Mouse (Mus musculus) intestine, postnatal 0 days (tissue): ENCODE results near the gene Tmem102. TPM values are rescaled to one million over a fixed set of nuclear protein-coding genes. Genes with fewer than 3 reads are reported as not detected.

Experiments
- ATAC-seq: fragments of 200-750 bp; cut with Nextera tagmentation; 2 replicates; pipeline ENCODE4 v1.8.0; 2017; ENCODE audit warnings: mild to moderate bottlenecking, moderate TSS enrichment, moderate library complexity
- H3K27ac ChIP-seq: fragments of 300-500 bp; sonication (generic); 2 replicates; pipeline ENCODE4 v1.5.1; 2014; ENCODE audit warnings: mild to moderate bottlenecking, low read depth, low read length, moderate library complexity
- H3K27me3 ChIP-seq: fragments of 300-500 bp; sonication (generic); replicated peaks from 2 replicates; pipeline ENCODE4 v1.6.1; 2014; ENCODE audit warnings: low read length, mixed read lengths; ENCODE audit not compliant: control insufficient read depth, insufficient read depth
- H3K36me3 ChIP-seq: fragments of 300-500 bp; sonication (generic); 2 replicates; pipeline ENCODE4 v1.6.1; 2014; ENCODE audit warnings: mild to moderate bottlenecking, moderate library complexity; ENCODE audit not compliant: control insufficient read depth, insufficient read depth
- H3K4me1 ChIP-seq: fragments of 300-500 bp; sonication (generic); replicated peaks from 2 replicates; pipeline ENCODE4 v1.6.1; 2014; ENCODE audit warnings: antibody characterized with exemption, low read length, mixed read lengths; ENCODE audit not compliant: control insufficient read depth, insufficient read depth
- H3K4me2 ChIP-seq: fragments of 300-500 bp; sonication (generic); replicated peaks from 2 replicates; pipeline ENCODE4 v1.6.1; 2014; ENCODE audit warnings: low read depth, mild to moderate bottlenecking, moderate library complexity
- H3K4me3 ChIP-seq: fragments of 300-500 bp; sonication (generic); 2 replicates; pipeline ENCODE4 v1.5.1; 2014; ENCODE audit warnings: low read depth, low read length
- H3K9ac ChIP-seq: fragments of 300-500 bp; sonication (generic); 2 replicates; pipeline ENCODE4 v1.6.1; 2014; ENCODE audit warnings: mild to moderate bottlenecking, low read depth, low read length
- H3K9me3 ChIP-seq: fragments of 300-500 bp; sonication (generic); 2 replicates; pipeline ENCODE4 v1.6.1; 2016; ENCODE audit warnings: mixed run types; ENCODE audit not compliant: control insufficient read depth
- CTCF ChIP-seq: sonication (generic); IDR thresholded peaks from 2 replicates; pipeline ENCODE4 v1.5.1; 2016; ENCODE audit warnings: low read depth, mild to moderate bottlenecking, control low read depth, antibody characterized with exemption, moderate library complexity
- WGBS: fragments of 180-500 bp; shearing (Covaris S2); extraction: QIAGEN DNeasy Blood & Tissue Kit; methylation state at CpG from one replicate; pipeline ENCODE4 v1.1.7; 2014; 5-methylcytosine and 5-hydroxymethylcytosine counted together
- polyA plus RNA-seq: library from polyadenylated mRNA; unstranded; fragments of >200 nt; fragmentation: Nextera tagmentation; extraction: Ambion mirVana; gene quantifications from 2 replicates; pipeline ENCODE4 v1.2.1, GENCODE M21; 2015

Gene Tmem102
- polyA plus RNA-seq, 1 experiment from 2014 or later = 58.0 TPM

DNA sequence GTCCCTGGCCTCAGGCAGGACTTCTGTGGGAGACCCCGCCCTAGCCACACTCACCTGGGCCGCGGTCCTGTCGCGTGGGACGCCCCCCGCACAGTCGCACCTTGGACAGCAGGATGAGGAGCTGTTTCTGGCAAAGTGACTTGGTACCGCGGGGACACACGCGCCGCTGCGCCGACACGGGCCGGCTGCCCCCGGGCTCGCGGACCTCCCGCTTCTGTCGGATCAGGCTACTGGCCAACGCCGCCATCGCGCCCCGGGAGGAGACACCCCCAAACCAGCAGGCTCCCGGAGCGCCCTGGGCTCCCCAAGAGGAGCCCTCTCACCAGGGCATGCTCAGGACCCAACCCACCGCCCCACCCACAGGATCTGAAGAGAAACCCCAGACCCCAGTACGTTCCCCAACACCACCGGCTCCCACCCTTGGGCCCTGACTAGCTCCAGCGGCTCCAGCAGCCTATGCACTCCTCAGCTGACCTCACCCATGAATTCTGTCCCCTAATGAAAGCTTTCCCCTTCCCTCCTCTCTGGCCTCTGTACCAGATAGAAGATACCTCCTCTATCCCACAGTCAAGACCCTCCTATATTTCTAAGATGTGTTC, 3.9 kb downstream of the Tmem102 start, which contains the start of gene Fgf11:
Gene Fgf11, minus strand, starts transcription at position 479 of the 599 bp plus-strand sequence.
- Histone ChIP-seq H3K9me3 (no peaks in the 10 kb centered on the region), H3K4me2 (peak within 1 kb of the TSS; percentile 90), H3K4me1 (peaks cover 13% of the 10 kb centered on the region; the same call in 1 of the 2 replicates), H3K36me3 (no peaks in the 10 kb centered on the region), H3K27ac (peak within 1 kb of the TSS; percentile 5), H3K27me3 (peaks cover 13% of the 10 kb centered on the region; the same call in 1 of the 2 replicates), H3K9ac (peak within 1 kb of the TSS; percentile 46), H3K4me3 (peak within 1 kb of the TSS; percentile 55)
- no peak for TF ChIP-seq CTCF
- ATAC-seq = no peak
- 3% methylated on average over 33 of the region's 33 CpGs for WGBS

GRCm38 (mm10) chr11:69800392-69801197, 4.8 kb downstream of the Tmem102 start:
- H3K4me1 ChIP-seq = peaks cover 16% of the 10 kb centered on the region; the same call in 1 of the 2 replicates
- H3K27ac ChIP-seq = no peak overlapping the region
- TF ChIP-seq CTCF = no peak

DNA sequence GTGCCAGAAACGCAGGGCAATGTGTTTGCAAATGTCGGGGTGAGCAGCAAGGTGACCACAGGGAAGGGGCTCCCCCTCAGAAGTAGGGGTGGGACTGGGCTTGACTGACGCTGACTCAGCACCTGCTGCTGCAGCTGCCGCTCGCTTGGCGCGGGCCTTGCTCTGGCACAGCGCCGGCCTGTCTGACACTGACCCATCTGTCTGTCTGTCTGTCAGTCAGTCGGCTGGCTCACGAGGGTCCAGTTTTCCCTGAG, 5.4 kb downstream of the Tmem102 start:
- no peak for ATAC-seq
- no peaks in the 10 kb centered on the region for H3K36me3 ChIP-seq
- H3K27ac ChIP-seq = no peak overlapping the region
- H3K9ac ChIP-seq = no peak overlapping the region
- peak overlapping the region; percentile 90 for H3K4me2 ChIP-seq
- peaks cover 13% of the 10 kb centered on the region; the same call in 1 of the 2 replicates for H3K27me3 ChIP-seq
- no peak overlapping the region; the same call in 1 of the 2 replicates for H3K4me3 ChIP-seq
- TF ChIP-seq CTCF = no peak
- peaks cover 18% of the 10 kb centered on the region; the same call in 1 of the 2 replicates for H3K4me1 ChIP-seq
- no peaks in the 10 kb centered on the region for H3K9me3 ChIP-seq
- WGBS = 29% methylated on average over 11 of the region's 11 CpGs

More at GRCm38 (mm10) chr11:69800392-69801197, 4.8 kb downstream of the Tmem102 start:
- no peak for ATAC-seq
- Histone ChIP-seq H3K9ac (peak overlapping the region; percentile 46), H3K27me3 (peaks cover 13% of the 10 kb centered on the region; the same call in 1 of the 2 replicates), H3K36me3 (no peaks in the 10 kb centered on the region), H3K4me2 (peak overlapping the region; percentile 90), H3K9me3 (no peaks in the 10 kb centered on the region), H3K4me3 (peak overlapping the region; percentile 46)
- WGBS = 5% methylated on average over 36 of the region's 36 CpGs

DNA sequence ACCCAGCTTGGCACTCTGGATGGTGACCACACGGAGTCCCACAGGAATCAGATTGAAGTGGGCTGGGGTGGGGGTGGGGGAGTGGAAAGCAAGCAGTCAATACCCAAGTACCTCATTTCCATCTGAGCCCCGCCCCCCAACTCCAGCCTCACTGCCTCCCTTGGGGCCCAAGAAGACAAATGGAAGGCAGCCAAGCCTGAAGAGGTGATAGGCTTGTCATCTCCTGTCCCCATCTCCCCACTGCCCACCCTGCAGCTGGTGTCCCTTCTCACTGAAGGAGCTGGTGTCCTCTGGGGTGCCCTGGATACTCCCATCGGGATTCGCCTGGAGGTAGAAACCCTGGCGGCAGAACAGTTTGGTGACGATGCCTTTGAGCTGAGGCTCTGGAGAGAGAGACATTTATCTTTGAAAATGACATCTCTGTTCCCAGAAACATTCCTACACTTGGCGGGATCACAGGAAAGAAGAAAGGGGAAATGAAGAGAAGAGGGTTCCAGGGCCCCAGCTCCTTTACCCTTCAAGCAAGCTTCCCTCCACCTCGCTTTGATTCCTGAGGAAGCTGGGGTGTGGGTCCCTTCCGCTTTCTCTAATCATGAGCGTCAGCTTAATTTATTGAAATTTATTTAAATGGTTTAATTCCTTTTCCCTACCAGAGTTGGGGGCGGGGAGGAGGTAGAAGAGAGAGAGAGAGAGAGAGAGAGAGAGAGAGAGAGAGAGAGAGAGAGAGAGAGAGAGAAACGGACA, 5.9 kb downstream of the Tmem102 start:
- peak overlapping the region; percentile 90; the same call in 1 of the 2 replicates for H3K4me2 ChIP-seq
- H3K36me3 ChIP-seq = no peaks in the 10 kb centered on the region
- H3K27me3 ChIP-seq = peaks cover 13% of the 10 kb centered on the region; the same call in 1 of the 2 replicates
- WGBS = 48% methylated on average over 12 of the region's 12 CpGs
- ATAC-seq = no peak
- no peak for TF ChIP-seq CTCF
- H3K9me3 ChIP-seq = no peaks in the 10 kb centered on the region
- no peak overlapping the region for H3K4me3 ChIP-seq
- no peak overlapping the region for H3K27ac ChIP-seq
- peaks cover 18% of the 10 kb centered on the region; the same call in 1 of the 2 replicates for H3K4me1 ChIP-seq
- no peak overlapping the region for H3K9ac ChIP-seq

- Histone ChIP-seq H3K9ac (no peak overlapping the region), H3K36me3 (no peaks in the 10 kb centered on the region), H3K27me3 (peaks cover 13% of the 10 kb centered on the region; the same call in 1 of the 2 replicates), H3K27ac (no peak overlapping the region), H3K4me1 (peaks cover 18% of the 10 kb centered on the region; the same call in 1 of the 2 replicates), H3K9me3 (no peaks in the 10 kb centered on the region), H3K4me2 (no peak overlapping the region), H3K4me3 (no peak overlapping the region)
- no peak for TF ChIP-seq CTCF
- 88% methylated on average over 7 of the region's 7 CpGs for WGBS
- no peak for ATAC-seq
Observed at GRCm38 (mm10) chr11:69797924-69798323, 7.5 kb downstream of the Tmem102 start.
